Mouse (Mus musculus) heart, embryonic 15.5 days (tissue): ENCODE data around the gene Pias1. TPM values are rescaled to one million over a fixed set of nuclear protein-coding genes. Genes with fewer than 3 reads are reported as not detected.

ENCODE experiments used
- ATAC-seq: fragments of 200-750 bp; cut with Nextera tagmentation; replicated peaks from 2 replicates; pipeline ENCODE4 v1.8.0; 2017; ENCODE audit warnings: low read depth, moderate TSS enrichment; ENCODE audit not compliant: insufficient number of reproducible peaks, insufficient read depth, low FRiP score
- H3K27ac ChIP-seq: fragments of 300-500 bp; sonication (generic); 2 replicates; pipeline ENCODE4 v1.5.1; 2015; ENCODE audit warnings: mild to moderate bottlenecking, inconsistent platforms
- H3K27me3 ChIP-seq: fragments of 300-500 bp; sonication (generic); 2 replicates; pipeline ENCODE4 v1.6.1; 2015; ENCODE audit warnings: inconsistent platforms
- H3K36me3 ChIP-seq: fragments of 300-500 bp; sonication (generic); 2 replicates; pipeline ENCODE4 v1.6.1; 2015; ENCODE audit warnings: mild to moderate bottlenecking, inconsistent platforms
- H3K4me1 ChIP-seq: fragments of 300-500 bp; sonication (generic); replicated peaks from 2 replicates; pipeline ENCODE4 v1.6.1; 2015; ENCODE audit warnings: inconsistent platforms
- H3K4me2 ChIP-seq: fragments of 300-500 bp; sonication (generic); 2 replicates; pipeline ENCODE4 v1.6.1; 2015; ENCODE audit warnings: inconsistent platforms, mild to moderate bottlenecking, moderate library complexity
- H3K4me3 ChIP-seq: fragments of 300-500 bp; sonication (generic); 2 replicates; pipeline ENCODE4 v1.5.1; 2015; ENCODE audit warnings: mild to moderate bottlenecking, inconsistent platforms
- H3K9ac ChIP-seq: fragments of 300-500 bp; sonication (generic); 2 replicates; pipeline ENCODE4 v1.6.1; 2015; ENCODE audit warnings: mild to moderate bottlenecking, inconsistent platforms
- H3K9me3 ChIP-seq: fragments of 300-500 bp; sonication (generic); replicated peaks from 2 replicates; pipeline ENCODE4 v1.6.1; 2016; ENCODE audit warnings: inconsistent platforms
- WGBS: fragments of 180-500 bp; shearing (Covaris S2); methylation state at CpG from one replicate; pipeline ENCODE4 v1.1.7; 2015; ENCODE audit warnings: mixed read lengths; 5-methylcytosine and 5-hydroxymethylcytosine counted together
- polyA plus RNA-seq: library from polyadenylated mRNA; unstranded; fragments of >200 nt; fragmentation: Nextera tagmentation; extraction: Ambion mirVana; gene quantifications from 2 replicates; pipeline ENCODE4 v1.2.1, GENCODE M21; 2015

Pias1 gene
- polyA plus RNA-seq, 1 experiment from 2014 or later: 39.2 TPM

DNA sequence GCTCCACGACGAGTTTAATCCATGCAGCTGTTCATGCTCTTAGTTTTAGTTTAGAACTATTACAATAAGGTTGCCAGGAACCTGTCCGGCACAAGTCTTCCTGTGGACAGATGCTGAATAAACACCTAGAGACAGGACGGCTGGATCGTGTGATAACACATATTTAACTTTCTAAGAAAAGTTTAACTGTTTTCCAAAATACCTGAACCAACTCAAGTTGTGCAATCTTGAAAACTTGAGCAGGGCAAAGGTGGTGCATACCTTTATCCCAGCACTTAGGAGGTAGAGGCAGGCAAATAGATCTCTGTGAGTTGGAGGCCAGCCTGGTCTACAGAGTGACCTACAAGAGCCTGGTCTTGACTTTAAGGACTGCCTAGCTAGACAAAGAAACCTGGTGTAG is 152.8 kb downstream of the Pias1 start:
- no peak overlapping the region for H3K4me3 ChIP-seq
- H3K9me3 ChIP-seq: no peaks in the 10 kb centered on the region
- no peak overlapping the region for H3K4me2 ChIP-seq
- 64% methylated on average over 5 of the region's 5 CpGs for WGBS
- peaks cover 13% of the 10 kb centered on the region for H3K4me1 ChIP-seq
- H3K9ac ChIP-seq: no peak overlapping the region
- ATAC-seq: no peak
- no peak overlapping the region for H3K27ac ChIP-seq
- H3K27me3 ChIP-seq: no peaks in the 10 kb centered on the region
- H3K36me3 ChIP-seq: no peaks in the 10 kb centered on the region

DNA sequence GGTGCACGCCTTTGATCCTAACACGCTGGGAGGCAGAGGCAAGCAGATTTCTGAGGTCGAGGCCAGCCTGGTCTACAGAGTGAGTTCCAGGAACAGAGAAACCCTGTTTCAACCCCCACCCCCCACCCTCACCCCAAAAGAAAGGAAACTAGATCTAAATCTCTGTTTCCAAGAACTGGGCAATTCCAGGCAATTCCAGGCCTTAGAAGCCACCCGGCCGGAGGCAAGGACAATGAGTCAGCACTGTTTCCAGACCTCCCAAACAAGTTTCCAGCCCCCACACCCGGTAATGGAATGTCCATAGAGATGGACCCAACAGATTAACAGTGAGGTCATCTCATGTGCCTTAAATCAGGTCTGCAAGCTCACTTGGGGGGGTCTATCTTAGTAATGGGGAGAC is 157.8 kb downstream of the Pias1 start:
- Histone ChIP-seq H3K27ac (no peak overlapping the region), H3K4me3 (no peak overlapping the region), H3K27me3 (no peaks in the 10 kb centered on the region), H3K4me1 (peaks cover 16% of the 10 kb centered on the region), H3K4me2 (no peak overlapping the region), H3K9me3 (no peaks in the 10 kb centered on the region), H3K9ac (no peak overlapping the region), H3K36me3 (no peaks in the 10 kb centered on the region)
- ATAC-seq: no peak
- WGBS: 74% methylated on average over 6 of the region's 6 CpGs

DNA sequence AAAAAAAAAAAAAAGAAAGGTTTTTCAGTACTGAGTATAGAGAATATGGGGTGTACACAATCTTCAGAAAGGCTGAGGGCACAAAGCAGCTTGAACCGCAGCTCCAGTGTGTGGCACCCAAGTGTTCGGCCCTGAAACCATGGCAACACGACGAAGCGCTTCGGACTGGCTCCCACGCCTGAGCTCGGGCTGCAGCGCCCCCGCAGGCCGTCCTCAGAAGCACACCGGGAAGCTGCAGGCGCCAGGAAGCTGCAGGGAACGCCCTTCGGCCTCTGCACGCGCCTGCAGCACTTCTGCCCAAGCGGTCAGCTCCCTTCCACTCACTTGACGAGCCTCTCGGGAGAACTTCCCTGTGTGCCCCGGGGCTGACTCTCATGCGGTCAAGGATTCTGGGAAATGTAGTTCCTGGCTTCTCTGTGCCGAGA is 159.1 kb downstream of the Pias1 start:
- H3K9me3 ChIP-seq: no peaks in the 10 kb centered on the region
- peaks cover 16% of the 10 kb centered on the region for H3K4me1 ChIP-seq
- H3K27ac ChIP-seq: peak overlapping the region; percentile 56
- ATAC-seq: peak; percentile 97
- under 1% methylated on average over 23 of the region's 23 CpGs for WGBS
- H3K27me3 ChIP-seq: no peaks in the 10 kb centered on the region
- H3K4me2 ChIP-seq: peak overlapping the region; percentile 60
- H3K9ac ChIP-seq: no peak overlapping the region
- peak overlapping the region; percentile 31 for H3K4me3 ChIP-seq
- no peaks in the 10 kb centered on the region for H3K36me3 ChIP-seq

Other genes with a start within 250 kb of the Pias1 start
- 11.4 and 14.8 TPM in 2 replicates for gene Fem1b, start 176.0 kb downstream of the Pias1 start, polyA plus RNA-seq
- 14.1 and 18.0 TPM in 2 replicates for gene Cln6, start 149.1 kb downstream of the Pias1 start, polyA plus RNA-seq
- 3.0 and 4.3 TPM in 2 replicates for gene Calml4, start 129.8 kb downstream of the Pias1 start, polyA plus RNA-seq
- not detected in 2 replicates for gene Skor1, start 161.0 kb upstream of the Pias1 start, polyA plus RNA-seq